Mouse (Mus musculus) adrenal gland, postnatal 25 days (tissue): ENCODE data around the gene Sap18. TPM values are rescaled to one million over a fixed set of nuclear protein-coding genes. Genes with fewer than 3 reads are reported as not detected.
A peak's percentile ranks its signal among the peaks of the same experiment; 100 is the strongest.
"Not testable (repeated sequence)": the region's sequence is repeated elsewhere in the genome, so short reads cannot be mapped to it uniquely, and the experiment has no call there.

ENCODE experiments used
- DNase-seq: peaks from one replicate; pipeline ENCODE4 v3.0.0; 2021; ENCODE audit warnings: mixed read lengths
- microRNA-seq, 2 experiments: library from miRNA; unstranded; fragments of <30 nt; microRNA quantifications; one replicate each; pipeline ENCODE4 v1.2.0; 2021
- total RNA-seq: library from RNA; stranded (reverse); gene quantifications from 2 replicates; pipeline ENCODE4 v1.2.3, GENCODE M21; 2021

Gene Sap18
- total RNA-seq, 1 experiment from 2014 or later = 52.1 TPM

GRCm38 (mm10) chr14:57825788-57826751 is 28.1 kb downstream of the Sap18 start, which contains the start of the genes Ska3 and Mrpl57:
TSS of gene Ska3 (minus strand) at chr14:57826185.
TSS of gene Mrpl57 (plus strand) at chr14:57826234.
- DNase-seq = peak; percentile 93

- DNase-seq = no peak
Measured at GRCm38 (mm10) chr14:57827284-57827683, 29.3 kb downstream of the Sap18 start.

GRCm38 (mm10) chr14:57833526-57833925 is 35.5 kb downstream of the Sap18 start:
- no peak for DNase-seq

- DNase-seq = no peak
Measured at GRCm38 (mm10) chr14:57835157-57835556, 37.2 kb downstream of the Sap18 start.

GRCm38 (mm10) chr14:57844535-57844934 is 46.6 kb downstream of the Sap18 start:
- DNase-seq = no peak

GRCm38 (mm10) chr14:57848061-57848460 is 50.1 kb downstream of the Sap18 start:
- DNase-seq = not testable (repeated sequence)

GRCm38 (mm10) chr14:57848646-57849045 is 50.7 kb downstream of the Sap18 start:
- no peak for DNase-seq

- DNase-seq = peak; percentile 6
Measured at GRCm38 (mm10) chr14:57850330-57850729, 52.4 kb downstream of the Sap18 start.

GRCm38 (mm10) chr14:57852961-57853360 is 55.0 kb downstream of the Sap18 start:
- DNase-seq = no peak

GRCm38 (mm10) chr14:57856037-57856436 is 58.1 kb downstream of the Sap18 start:
- DNase-seq = not testable (repeated sequence)

Small RNA genes lying within 50 kb of the gene (microRNA-seq; reads per million reads assigned to microRNA genes)
- 0 to 0.34 reads per million in 2 experiments for gene Mir3077

Other genes with a start within 250 kb of the Sap18 start
- 26.8 and 28.6 TPM in 2 replicates for gene Eef1akmt1, start 226.6 kb upstream of the Sap18 start, total RNA-seq
- gene Xpo4, start 132.8 kb upstream of the Sap18 start, total RNA-seq = 42.9 and 48.4 TPM in 2 replicates
- gene Gm49361, start 52.1 kb upstream of the Sap18 start, total RNA-seq = not detected in 2 replicates
- gene Lats2, start 39.8 kb upstream of the Sap18 start, total RNA-seq = 37.4 and 48.5 TPM in 2 replicates
- gene Ska3, start 28.0 kb downstream of the Sap18 start, total RNA-seq = 2.3 and 3.9 TPM in 2 replicates
- gene Mrpl57, start 28.1 kb downstream of the Sap18 start, total RNA-seq = 107 and 131 TPM in 2 replicates
- 40.1 and 57.4 TPM in 2 replicates for gene Zdhhc20, start 92.1 kb downstream of the Sap18 start, total RNA-seq
- 49.1 and 70.1 TPM in 2 replicates for gene Micu2, start 201.1 kb downstream of the Sap18 start, total RNA-seq